Mouse (Mus musculus) heart, postnatal 0 days (tissue): ENCODE data around the gene Atp8a1. TPM values are rescaled to one million over a fixed set of nuclear protein-coding genes. Genes with fewer than 3 reads are reported as not detected.

ENCODE experiments used
- ATAC-seq: fragments of 200-750 bp; cut with Nextera tagmentation; 2 replicates; pipeline ENCODE4 v1.8.0; 2017; ENCODE audit warnings: low read depth, moderate number of reproducible peaks, moderate library complexity; ENCODE audit not compliant: insufficient read depth
- DNase-seq: peaks from one replicate; pipeline ENCODE4 v3.0.0-alpha.2; 2016; ENCODE audit warnings: low spot score
- H3K27ac ChIP-seq: fragments of 300-500 bp; sonication (generic); 2 replicates; pipeline ENCODE4 v1.5.1; 2014; ENCODE audit warnings: low read depth, mild to moderate bottlenecking
- H3K27me3 ChIP-seq: fragments of 300-500 bp; sonication (generic); 2 replicates; pipeline ENCODE4 v1.6.1; 2014; ENCODE audit warnings: low read length, mixed read lengths; ENCODE audit not compliant: control insufficient read depth, insufficient read depth
- H3K36me3 ChIP-seq: fragments of 300-500 bp; sonication (generic); replicated peaks from 2 replicates; pipeline ENCODE4 v1.6.1; 2014; ENCODE audit warnings: low read length, mixed read lengths; ENCODE audit not compliant: control insufficient read depth, insufficient read depth
- H3K4me1 ChIP-seq: fragments of 300-500 bp; sonication (generic); 2 replicates; pipeline ENCODE4 v1.6.1; 2014; ENCODE audit warnings: antibody characterized with exemption; ENCODE audit not compliant: control insufficient read depth, insufficient read depth
- H3K4me2 ChIP-seq: fragments of 300-500 bp; sonication (generic); 2 replicates; pipeline ENCODE4 v1.6.1; 2014; ENCODE audit warnings: low read depth, mild to moderate bottlenecking, low read length, moderate library complexity
- H3K4me3 ChIP-seq: fragments of 300-500 bp; sonication (generic); 2 replicates; pipeline ENCODE4 v1.5.1; 2014; ENCODE audit warnings: low read depth, low read length
- H3K9ac ChIP-seq: fragments of 300-500 bp; sonication (generic); replicated peaks from 2 replicates; pipeline ENCODE4 v1.6.1; 2014; ENCODE audit warnings: low read depth, low read length, mixed read lengths
- H3K9me3 ChIP-seq: fragments of 300-500 bp; sonication (generic); replicated peaks from 2 replicates; pipeline ENCODE4 v1.6.1; 2016; ENCODE audit warnings: low read length; ENCODE audit not compliant: control insufficient read depth
- CTCF ChIP-seq: IDR thresholded peaks from 2 replicates; pipeline ENCODE4 v1.5.1; 2016; ENCODE audit warnings: antibody characterized with exemption, control low read depth, low read depth
- EP300 ChIP-seq: IDR thresholded peaks from 2 replicates; pipeline ENCODE4 v1.6.1; 2016; ENCODE audit warnings: antibody characterized with exemption, low read depth
- WGBS: fragments of 180-500 bp; shearing (Covaris S2); extraction: QIAGEN DNeasy Blood & Tissue Kit; methylation state at CpG from one replicate; pipeline ENCODE4 v1.1.7; 2014; 5-methylcytosine and 5-hydroxymethylcytosine counted together
- polyA plus RNA-seq: library from polyadenylated mRNA; unstranded; fragments of >200 nt; fragmentation: Nextera tagmentation; extraction: Ambion mirVana; gene quantifications from 2 replicates; pipeline ENCODE4 v1.2.1, GENCODE M21; 2015
- total RNA-seq: library from RNA; depleted of rRNA; stranded (reverse); fragments of >200 nt; gene quantifications from 2 replicates; pipeline ENCODE4 v1.2.3, GENCODE M21; 2014; ENCODE audit warnings: low replicate concordance

The Atp8a1 gene
- total and polyA plus RNA-seq, 2 experiments from 2014 or later = 5.8 to 17.0 TPM

DNA sequence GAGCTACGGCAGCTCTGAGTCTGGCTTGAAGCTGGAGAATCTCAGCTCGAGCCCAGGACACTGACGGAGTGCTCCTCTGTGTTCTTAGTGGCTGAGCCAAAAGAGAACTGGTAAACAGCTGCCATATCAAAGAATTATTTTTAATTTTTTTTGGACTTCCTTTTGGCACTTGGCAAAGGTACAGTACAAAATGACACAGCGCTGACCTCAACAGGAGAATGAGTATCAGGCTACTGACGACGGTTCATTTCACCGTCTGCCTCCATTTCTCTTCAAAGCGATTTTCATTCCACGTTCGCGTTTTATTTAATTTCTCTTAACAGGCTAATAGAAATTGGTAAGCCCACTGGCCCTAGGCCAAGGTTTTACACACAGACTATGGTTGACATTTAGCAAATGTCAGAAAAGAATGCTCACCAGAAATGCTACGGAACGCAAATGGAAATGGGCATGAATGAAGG is 177.8 kb downstream of the Atp8a1 start:
- H3K9me3 ChIP-seq = no peaks in the 10 kb centered on the region
- TF ChIP-seq CTCF = no peak
- TF ChIP-seq EP300 = no peak
- DNase-seq (no peak), ATAC-seq (peak; percentile 44; the same call in 1 of the 2 replicates)
- H3K4me2 ChIP-seq = peak overlapping the region; percentile 33; the same call in 1 of the 2 replicates
- no peak overlapping the region for H3K9ac ChIP-seq
- no peak overlapping the region for H3K4me3 ChIP-seq
- no peaks in the 10 kb centered on the region for H3K27me3 ChIP-seq
- peaks cover 9% of the 10 kb centered on the region for H3K4me1 ChIP-seq
- no peaks in the 10 kb centered on the region; the same call in 1 of the 2 replicates for H3K36me3 ChIP-seq
- H3K27ac ChIP-seq = peak overlapping the region; percentile 30; the same call in 1 of the 2 replicates
- 52% methylated on average over 13 of the region's 13 CpGs for whole genome bisulfite sequencing

DNA sequence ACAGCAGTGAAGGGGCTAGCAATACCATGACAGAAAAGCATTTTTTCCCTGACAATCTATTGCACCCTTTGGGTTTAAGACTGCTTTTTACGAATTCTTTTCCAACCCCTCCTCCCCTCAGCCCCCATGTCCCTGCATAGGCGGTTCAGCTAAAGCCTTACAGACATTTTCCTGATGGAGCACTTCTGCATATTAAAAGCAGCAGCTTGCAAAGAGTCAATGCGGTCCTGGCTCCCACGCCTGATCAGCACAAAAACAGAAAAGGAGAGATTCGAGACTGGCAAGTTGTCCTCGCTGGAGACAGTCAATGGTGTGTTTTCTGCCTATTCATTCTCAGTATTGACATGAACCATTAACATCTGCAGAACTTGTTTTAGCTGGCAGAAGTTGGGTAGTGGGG is 184.5 kb downstream of the Atp8a1 start:
- 68% methylated on average over 6 of the region's 6 CpGs for WGBS
- Histone ChIP-seq H3K4me3 (no peak overlapping the region), H3K4me1 (no peaks in the 10 kb centered on the region), H3K36me3 (no peaks in the 10 kb centered on the region; the same call in 1 of the 2 replicates), H3K4me2 (no peak overlapping the region), H3K9me3 (no peaks in the 10 kb centered on the region), H3K9ac (no peak overlapping the region), H3K27ac (no peak overlapping the region), H3K27me3 (no peaks in the 10 kb centered on the region)
- no peak for TF ChIP-seq CTCF
- no peak for TF ChIP-seq EP300
- DNase-seq (no peak), ATAC-seq (no peak)

DNA sequence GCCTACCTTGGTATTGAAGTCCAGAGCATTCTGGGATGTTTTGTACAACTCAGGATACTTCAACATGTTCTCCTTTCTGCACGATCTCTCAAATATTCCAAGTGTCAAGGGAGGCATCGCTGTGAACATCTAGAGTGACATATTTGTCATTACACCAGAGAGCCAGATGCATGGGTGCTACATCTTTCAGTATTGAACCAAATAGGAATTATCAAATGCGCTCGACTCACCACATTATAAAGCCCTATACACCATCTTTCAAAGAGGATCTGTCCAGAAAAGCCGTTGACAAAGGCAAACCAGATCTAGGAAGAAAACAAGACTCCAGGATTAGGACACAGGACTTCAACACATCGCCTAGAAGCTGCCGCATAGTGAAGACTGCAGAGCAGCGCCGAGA is 187.4 kb downstream of the Atp8a1 start:
- H3K27ac ChIP-seq = no peak overlapping the region
- WGBS = 90% methylated on average over 9 of the region's 9 CpGs
- H3K4me3 ChIP-seq = no peak overlapping the region
- no peak overlapping the region for H3K9ac ChIP-seq
- 0 out of 2 replicates have a peak, but pooled peaks cover 5% of the 10 kb centered on the region for H3K4me1 ChIP-seq
- ATAC-seq (no peak), DNase-seq (no peak)
- H3K4me2 ChIP-seq = no peak overlapping the region
- H3K36me3 ChIP-seq = no peaks in the 10 kb centered on the region
- H3K27me3 ChIP-seq = no peaks in the 10 kb centered on the region
- no peaks in the 10 kb centered on the region for H3K9me3 ChIP-seq
- TF ChIP-seq EP300 (no peak), CTCF (no peak)

DNA sequence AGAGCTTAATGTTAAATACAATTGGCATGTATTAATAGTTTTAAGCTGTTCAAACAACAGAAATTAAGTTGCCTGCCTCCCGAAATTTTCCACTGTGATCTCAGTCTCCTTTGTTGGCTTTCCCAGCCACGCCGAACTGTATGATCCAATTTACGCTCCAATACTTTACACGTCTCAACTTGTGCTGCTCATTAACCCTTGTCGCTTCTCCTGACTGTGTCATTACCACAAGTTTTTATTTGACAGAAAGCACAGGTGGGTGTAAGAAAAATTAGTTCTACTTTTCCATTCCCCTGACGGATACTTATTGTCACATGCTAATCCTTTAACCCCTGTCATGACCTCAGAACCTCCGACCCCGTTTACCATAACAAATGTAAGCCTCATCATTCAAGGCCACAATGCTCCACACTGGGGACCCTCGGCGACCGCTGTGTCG is 190.4 kb downstream of the Atp8a1 start:
- Histone ChIP-seq H3K27ac (no peak overlapping the region), H3K9me3 (no peaks in the 10 kb centered on the region), H3K4me3 (no peak overlapping the region), H3K4me1 (0 out of 2 replicates have a peak, but pooled peaks cover 10% of the 10 kb centered on the region), H3K4me2 (no peak overlapping the region), H3K9ac (no peak overlapping the region), H3K36me3 (no peaks in the 10 kb centered on the region), H3K27me3 (no peaks in the 10 kb centered on the region)
- TF ChIP-seq CTCF = no peak
- TF ChIP-seq EP300 = no peak
- 85% methylated on average over 13 of the region's 13 CpGs for WGBS
- ATAC-seq (no peak), DNase-seq (no peak)

DNA sequence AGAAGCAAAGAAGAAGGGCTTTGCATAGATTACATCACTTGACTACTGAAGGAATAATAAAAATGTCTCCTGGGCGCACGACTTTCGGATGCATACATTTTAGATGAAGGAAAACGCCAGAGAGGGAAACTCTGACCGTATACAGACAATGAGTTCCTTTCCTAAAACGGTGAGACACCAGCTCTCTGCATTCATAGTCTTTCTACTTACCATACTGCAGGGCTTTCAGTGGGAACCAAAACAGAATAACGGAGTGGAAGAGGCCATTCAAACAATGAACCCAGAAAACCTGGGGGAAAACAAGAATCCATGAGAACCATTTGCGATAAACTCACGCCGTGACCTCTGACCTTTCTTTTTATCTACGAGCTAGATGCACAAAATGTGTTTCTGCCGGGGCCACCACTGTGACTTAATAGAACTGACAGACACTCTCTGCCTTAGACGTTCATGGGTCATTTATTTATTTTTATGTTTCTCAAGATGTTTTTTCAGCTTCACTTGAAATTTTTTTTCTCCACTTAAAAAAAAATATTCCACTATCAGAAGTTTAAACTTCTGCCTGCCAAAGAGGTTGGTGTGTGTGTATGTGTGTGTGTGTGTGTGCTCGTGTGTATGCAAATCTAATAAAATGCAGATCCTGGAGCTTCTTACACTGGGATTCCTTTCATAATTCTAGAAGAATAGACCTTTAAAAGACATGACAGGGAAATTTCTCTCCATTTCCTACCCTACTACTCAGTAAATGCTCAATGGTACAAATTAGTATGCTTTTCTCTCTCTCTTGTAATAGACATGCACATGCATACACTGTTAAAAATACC is 191.3 kb downstream of the Atp8a1 start:
- Histone ChIP-seq H3K4me3 (no peak overlapping the region), H3K9me3 (no peaks in the 10 kb centered on the region), H3K4me1 (0 out of 2 replicates have a peak, but pooled peaks cover 10% of the 10 kb centered on the region), H3K27ac (no peak overlapping the region), H3K4me2 (no peak overlapping the region), H3K36me3 (no peaks in the 10 kb centered on the region), H3K27me3 (no peaks in the 10 kb centered on the region), H3K9ac (no peak overlapping the region)
- WGBS = 75% methylated on average over 14 of the region's 14 CpGs
- DNase-seq (no peak), ATAC-seq (no peak)
- TF ChIP-seq CTCF = no peak
- TF ChIP-seq EP300 = no peak
